In the genomic region with DNA sequence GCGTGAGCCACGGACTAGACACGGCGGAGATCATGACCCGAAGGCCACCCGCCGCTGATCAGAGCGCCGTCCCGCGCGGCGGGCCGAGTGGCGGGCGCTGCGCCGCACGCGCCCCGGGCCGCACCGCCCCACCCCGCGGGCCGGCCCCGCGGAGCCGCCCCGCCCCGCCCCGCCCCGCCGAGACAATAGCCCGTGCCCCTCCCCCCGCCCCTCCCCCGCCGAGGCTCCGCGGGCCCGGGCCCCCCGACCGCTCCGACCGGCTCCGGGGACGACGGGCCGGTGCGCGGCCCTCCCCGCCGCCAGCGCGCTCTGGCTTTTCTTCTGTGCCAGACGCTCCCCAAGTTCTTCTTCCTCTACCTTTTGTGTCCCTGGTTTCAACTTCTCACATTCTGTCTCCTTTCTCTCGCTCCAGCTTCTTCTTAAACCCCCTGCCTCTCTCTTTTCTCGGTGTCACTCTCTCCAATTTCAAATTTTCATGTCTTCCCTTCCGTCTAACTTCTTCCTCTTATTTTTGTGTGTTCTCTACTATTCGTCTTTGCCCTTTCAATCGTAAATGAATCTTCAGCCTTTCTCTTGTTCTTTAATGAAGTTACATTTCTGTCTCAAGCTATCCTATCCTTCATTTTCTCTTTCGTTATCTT, we compare ENCODE assay signal across 9 mouse cellular contexts. TPM values are rescaled to one million over a fixed set of nuclear protein-coding genes. Genes with fewer than 3 reads are reported as not detected.
DNase-seq lines count a peak whose midpoint lies in the region; ATAC-seq and TF ChIP-seq lines count a peak whose summit lies in the region.
"Had no signal": no experiment of that assay in that cellular context is flagged by ENCODE, and none has a peak within 500 bp of the region (broad histone marks: within the 10 kb centered on the region; RNA-seq: fewer than 3 reads in every experiment).

No protein-coding gene starts in this region.

- H3K4me3 ChIP-seq in gastrocnemius, adult 2 months, result peak overlapping the region; percentile 73
- H3K4me3 ChIP-seq in C2C12 (ENCODE audit: insufficient read depth, poor library complexity, severe bottlenecking), result peak overlapping the region; percentile 42
- peak overlapping the region; percentile 38 for H3K4me3 ChIP-seq in forebrain, embryonic 16.5 days (replicated peaks; ENCODE audit: low read length)
- peak overlapping the region in 1 of 2 experiments; percentile 25; a peak in 2 of 4 replicates for H3K4me3 ChIP-seq in liver, embryonic 14.5 days (ENCODE audit: insufficient read depth in 1 of 2, low read depth in 2 of 2, low read length in 2 of 2)

- 1% methylated on average over 12 of the region's 62 CpGs for WGBS in forebrain, embryonic 16.5 days
- 2% methylated on average over 39 of the region's 62 CpGs for WGBS in liver, embryonic 14.5 days (ENCODE audit: insufficient replicate concordance)

- H3K9ac ChIP-seq in forebrain, embryonic 16.5 days (replicated peaks; ENCODE audit: low read depth, low read length), result no peak overlapping the region
- H3K9ac ChIP-seq in liver, embryonic 14.5 days (replicated peaks), result no peak overlapping the region

- peaks cover 13% of the 10 kb centered on the region for H3K36me3 ChIP-seq in C2C12 (ENCODE audit: control insufficient read depth, insufficient read depth)
- no peaks in the 10 kb centered on the region for H3K36me3 ChIP-seq in forebrain, embryonic 16.5 days (ENCODE audit: control insufficient read depth, insufficient read depth)
- no peaks in the 10 kb centered on the region for H3K36me3 ChIP-seq in liver, embryonic 14.5 days (replicated peaks; ENCODE audit: control insufficient read depth, insufficient read depth, low read depth)

- peaks cover 18% of the 10 kb centered on the region for H3K79me2 ChIP-seq in C2C12 (ENCODE audit: control insufficient read depth, insufficient read depth)

- ATAC-seq in forebrain, embryonic 16.5 days, result no peak
- ATAC-seq in liver, embryonic 14.5 days (ENCODE audit: insufficient read depth), result no peak
- no peak for ATAC-seq in megakaryocyte-erythroid progenitor cell, adult 5-6 weeks (replicated peaks; ENCODE audit: low FRiP score, low TSS enrichment, poor library complexity, severe bottlenecking)

- no peak for TF ChIP-seq EP300 in liver, embryonic 14.5 days (IDR thresholded peaks at IDR 0.05; ENCODE audit: low read depth)

- H3K27ac ChIP-seq in gastrocnemius, adult 2 months, result peak overlapping the region; percentile 53; the same call in 1 of the 2 replicates
- H3K27ac ChIP-seq in forebrain, embryonic 16.5 days (ENCODE audit: low read length), result no peak overlapping the region
- H3K27ac ChIP-seq in liver, embryonic 14.5 days, result no peak overlapping the region

- H3K27me3 ChIP-seq in C2C12 (ENCODE audit: control insufficient read depth, insufficient read depth, insufficient read length), result no peaks in the 10 kb centered on the region
- H3K27me3 ChIP-seq in forebrain, embryonic 16.5 days (replicated peaks; ENCODE audit: control insufficient read depth, insufficient read depth, low read length), result peaks cover 90% of the 10 kb centered on the region
- H3K27me3 ChIP-seq in liver, embryonic 14.5 days (ENCODE audit: control insufficient read depth, insufficient read depth, low read length), result peaks cover 100% of the 10 kb centered on the region

- no peak for DNase-seq in gastrocnemius, adult 2 months
- DNase-seq in gastrocnemius, adult 8-10 months (ENCODE audit: low spot score in 2 of 2), result no peak
- DNase-seq in liver, embryonic 14.5 days (ENCODE audit: low read depth in 3 of 3, low spot score in 3 of 3), result no peak
- DNase-seq in B cell, adult 2 months, result no peak
- no peak for DNase-seq in layer of hippocampus, adult 8-10 months (ENCODE audit: low spot score in 2 of 2)
- DNase-seq: kidney, adult 11 months had no signal

- intact Hi-C loops in gastrocnemius, adult 2 months (cut with DNase I), result no loop called here

- peaks cover 2% of the 10 kb centered on the region for H3K79me3 ChIP-seq in C2C12 (ENCODE audit: low read depth)

- H3K4me2 ChIP-seq in forebrain, embryonic 16.5 days (ENCODE audit: low read length), result peak overlapping the region; percentile 52
- peak overlapping the region; percentile 28; the same call in 1 of the 2 replicates for H3K4me2 ChIP-seq in liver, embryonic 14.5 days (ENCODE audit: low read depth)

- peak overlapping the region; percentile 91 for H3ac ChIP-seq in C2C12 (ENCODE audit: control insufficient read depth, insufficient read length, low read depth)

- H3K9me3 ChIP-seq in forebrain, embryonic 16.5 days (ENCODE audit: control insufficient read depth, low read length), result no peaks in the 10 kb centered on the region
- H3K9me3 ChIP-seq in liver, embryonic 14.5 days (ENCODE audit: control insufficient read depth, low read length), result no peaks in the 10 kb centered on the region

- TF ChIP-seq CTCF in gastrocnemius, adult 2 months (IDR thresholded peaks at IDR 0.05), result no peak
- no peak for TF ChIP-seq CTCF in C2C12 (IDR thresholded peaks at IDR 0.05; ENCODE audit: control insufficient read depth, insufficient read depth, insufficient read length)
- TF ChIP-seq CTCF in liver, embryonic 14.5 days (IDR thresholded peaks at IDR 0.05; ENCODE audit: low read depth), result no peak

- H3K4me1 ChIP-seq in forebrain, embryonic 16.5 days (replicated peaks; ENCODE audit: control insufficient read depth, insufficient read depth, low read length), result peaks cover 33% of the 10 kb centered on the region
- H3K4me1 ChIP-seq in liver, embryonic 14.5 days (replicated peaks; ENCODE audit: control insufficient read depth in 2 of 2, insufficient read depth in 2 of 2, low read length in 1 of 2), result no peaks in the 10 kb centered on the region

TF ChIP-seq in C2C12, 6 proteins besides CTCF, POLR2A, EP300 and RAD21:
- no peak for TF ChIP-seq MYOD1 (IDR thresholded peaks at IDR 0.05; ENCODE audit: control insufficient read depth, insufficient read length, low read depth)

RNA-seq across cellular contexts. Expression of gene Tbx1, which starts 3.4 kb away (rescaled TPM):
- total RNA-seq in gastrocnemius, adult 2 months (2021), result 1 to 10 TPM; 1.2 to 4.7 TPM
- total RNA-seq in gastrocnemius, adult 8-10 months (2022), result 1 to 10 TPM; 3.0 to 5.8 (median 3.9) TPM
- polyA plus RNA-seq in C2C12 (2012; fragmentation: generic; extraction: Trizol), result 12.1 TPM
- 0.28 and 0.56 TPM in 2 replicates for polyA plus RNA-seq in forebrain, embryonic 16.5 days (2015; fragmentation: Nextera tagmentation; extraction: Ambion mirVana)
- 0.02 TPM in 1 of 2 replicates, not detected in the other for polyA plus RNA-seq in liver, embryonic 14.5 days (2012; rRNA removed)
- not detected in 2 replicates for polyA plus RNA-seq in liver, embryonic 14.5 days (2014; fragmentation: Nextera tagmentation; extraction: Ambion mirVana)
- total RNA-seq in layer of hippocampus, adult 8-10 months (2022), result 1 to 10 TPM in 3 of 4 experiments, under 1 TPM in 1; 0.70 to 1.7 (median 1.3) TPM
- not detected in 2 replicates for total RNA-seq in megakaryocyte-erythroid progenitor cell, adult 5-6 weeks (2014; fragmentation: Nextera tagmentation)
- total RNA-seq in megakaryocyte-erythroid progenitor cell, adult 5-6 weeks (2017), result not detected in 2 replicates

RNA-seq across cellular contexts. Expression of gene Gp1bb, which starts 35.2 kb away (rescaled TPM):
- total RNA-seq in gastrocnemius, adult 2 months (2021), result not detected
- not detected for total RNA-seq in gastrocnemius, adult 8-10 months (2022)
- polyA plus RNA-seq in C2C12 (2012; fragmentation: generic; extraction: Trizol), result 6.4 TPM
- polyA plus RNA-seq in forebrain, embryonic 16.5 days (2015; fragmentation: Nextera tagmentation; extraction: Ambion mirVana), result 8.0 and 9.5 TPM in 2 replicates
- 15.0 and 27.9 TPM in 2 replicates for polyA plus RNA-seq in liver, embryonic 14.5 days (2012; rRNA removed)
- 23.6 and 32.2 TPM in 2 replicates for polyA plus RNA-seq in liver, embryonic 14.5 days (2014; fragmentation: Nextera tagmentation; extraction: Ambion mirVana)
- 1 to 10 TPM in 1 of 4 experiments, under 1 TPM in 1, not detected in 2; 0.63 to 1.4 TPM for total RNA-seq in layer of hippocampus, adult 8-10 months (2022)
- 0.72 and 0.87 TPM in 2 replicates for total RNA-seq in megakaryocyte-erythroid progenitor cell, adult 5-6 weeks (2014; fragmentation: Nextera tagmentation)
- 1.6 and 3.4 TPM in 2 replicates for total RNA-seq in megakaryocyte-erythroid progenitor cell, adult 5-6 weeks (2017)

RNA-seq across cellular contexts. Expression of gene Gm49601, which starts 39.2 kb away (rescaled TPM):
- 1 to 10 TPM in 1 of 2 experiments, under 1 TPM in 1; 0.61 to 1.1 TPM for total RNA-seq in gastrocnemius, adult 2 months (2021)
- under 1 TPM in 3 of 4 experiments, not detected in 1; 0.29 to 0.48 (median 0.47) TPM for total RNA-seq in gastrocnemius, adult 8-10 months (2022)
- 5.3 TPM for polyA plus RNA-seq in C2C12 (2012; fragmentation: generic; extraction: Trizol)
- 16.9 and 23.4 TPM in 2 replicates for polyA plus RNA-seq in forebrain, embryonic 16.5 days (2015; fragmentation: Nextera tagmentation; extraction: Ambion mirVana)
- 0.54 and 0.63 TPM in 2 replicates for polyA plus RNA-seq in liver, embryonic 14.5 days (2012; rRNA removed)
- not detected in 2 replicates for polyA plus RNA-seq in liver, embryonic 14.5 days (2014; fragmentation: Nextera tagmentation; extraction: Ambion mirVana)
- total RNA-seq in layer of hippocampus, adult 8-10 months (2022), result 100 to 1,000 TPM; 169 to 200 (median 179) TPM
- total RNA-seq in megakaryocyte-erythroid progenitor cell, adult 5-6 weeks (2014; fragmentation: Nextera tagmentation), result not detected in 2 replicates
- total RNA-seq in megakaryocyte-erythroid progenitor cell, adult 5-6 weeks (2017), result 0.80 TPM in 1 of 2 replicates, not detected in the other

RNA-seq across cellular contexts. Expression of gene Sept5, which starts 42.7 kb away (rescaled TPM):
- 1 to 10 TPM; 3.1 to 6.1 TPM for total RNA-seq in gastrocnemius, adult 2 months (2021)
- 1 to 10 TPM; 1.7 to 2.7 (median 2.3) TPM for total RNA-seq in gastrocnemius, adult 8-10 months (2022)
- 74.2 TPM for polyA plus RNA-seq in C2C12 (2012; fragmentation: generic; extraction: Trizol)
- 216 and 228 TPM in 2 replicates for polyA plus RNA-seq in forebrain, embryonic 16.5 days (2015; fragmentation: Nextera tagmentation; extraction: Ambion mirVana)
- polyA plus RNA-seq in liver, embryonic 14.5 days (2012; rRNA removed), result 2.0 and 2.2 TPM in 2 replicates
- 1.6 and 1.9 TPM in 2 replicates for polyA plus RNA-seq in liver, embryonic 14.5 days (2014; fragmentation: Nextera tagmentation; extraction: Ambion mirVana)
- total RNA-seq in layer of hippocampus, adult 8-10 months (2022), result 100 to 1,000 TPM; 499 to 528 (median 503) TPM
- total RNA-seq in megakaryocyte-erythroid progenitor cell, adult 5-6 weeks (2014; fragmentation: Nextera tagmentation), result 0.64 TPM in 1 of 2 replicates, not detected in the other
- total RNA-seq in megakaryocyte-erythroid progenitor cell, adult 5-6 weeks (2017), result 0.09 TPM in 1 of 2 replicates, not detected in the other

Comparison
In these comparisons a context has a peak if more than half of its experiments do, and no peak if none do; other contexts are left out.
1. RNA of gene Gm49601, which starts 39.2 kb away (total RNA-seq): 169 to 200 TPM in layer of hippocampus, adult 8-10 months; 0.61 to 1.1 TPM in gastrocnemius, adult 2 months, 0.29 to 0.48 TPM in gastrocnemius, adult 8-10 months and 0.80 TPM in megakaryocyte-erythroid progenitor cell, adult 5-6 weeks; every median in the first group is over 10 times any median in the second.